Mouse (Mus musculus): ENCODE data around the gene Hacl1. TPM values are rescaled to one million over a fixed set of nuclear protein-coding genes. Genes with fewer than 3 reads are reported as not detected.

Gene Hacl1
- polyA plus RNA-seq, 1 experiment, result 154 TPM

DNA sequence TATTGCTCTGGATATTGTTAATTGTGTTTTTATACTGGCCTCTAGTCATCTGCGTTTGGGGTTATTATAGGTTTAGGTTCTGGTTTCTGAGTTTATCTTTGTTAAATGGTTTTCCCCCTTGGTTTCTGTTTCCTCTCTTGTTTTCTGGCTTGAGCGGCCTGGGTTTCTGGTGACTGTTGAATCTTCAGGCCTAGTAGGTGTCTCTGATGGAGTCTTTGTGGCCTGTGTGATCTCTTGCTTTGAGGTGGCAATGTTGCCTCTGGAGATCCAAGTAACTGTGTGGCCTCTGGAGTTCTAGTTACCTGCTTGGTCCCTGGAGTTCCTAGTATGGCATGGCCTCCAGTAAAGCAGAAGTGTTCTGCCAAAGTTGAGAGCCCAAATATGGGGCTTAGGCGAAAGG is 39.6 kb upstream of the Hacl1 start:
- Histone ChIP-seq H3K27ac (ENCODE audit: insufficient read depth, low read depth, low read length) (no peak overlapping the region), H3K4me1 (ENCODE audit: control insufficient read depth, insufficient read depth, low read length) (no peaks in the 10 kb centered on the region), H3K36me3 (ENCODE audit: control insufficient read depth, insufficient read depth, low read length) (no peaks in the 10 kb centered on the region), H3K27me3 (replicated peaks; ENCODE audit: control insufficient read depth, insufficient read depth, low read length) (no peaks in the 10 kb centered on the region), H3K4me3 (ENCODE audit: insufficient read depth, low read depth, low read length) (no peak overlapping the region)
- 96% methylated on average over 3 of the region's 3 CpGs for WGBS
- DNase-seq, result no peak
- no peak for TF ChIP-seq CTCF (conservative IDR thresholded peaks at IDR 0.05; ENCODE audit: insufficient read depth, insufficient read length, low read depth, low read length)
- no peak for TF ChIP-seq POLR2A (IDR thresholded peaks at IDR 0.05; ENCODE audit: low read depth, low read length)

DNA sequence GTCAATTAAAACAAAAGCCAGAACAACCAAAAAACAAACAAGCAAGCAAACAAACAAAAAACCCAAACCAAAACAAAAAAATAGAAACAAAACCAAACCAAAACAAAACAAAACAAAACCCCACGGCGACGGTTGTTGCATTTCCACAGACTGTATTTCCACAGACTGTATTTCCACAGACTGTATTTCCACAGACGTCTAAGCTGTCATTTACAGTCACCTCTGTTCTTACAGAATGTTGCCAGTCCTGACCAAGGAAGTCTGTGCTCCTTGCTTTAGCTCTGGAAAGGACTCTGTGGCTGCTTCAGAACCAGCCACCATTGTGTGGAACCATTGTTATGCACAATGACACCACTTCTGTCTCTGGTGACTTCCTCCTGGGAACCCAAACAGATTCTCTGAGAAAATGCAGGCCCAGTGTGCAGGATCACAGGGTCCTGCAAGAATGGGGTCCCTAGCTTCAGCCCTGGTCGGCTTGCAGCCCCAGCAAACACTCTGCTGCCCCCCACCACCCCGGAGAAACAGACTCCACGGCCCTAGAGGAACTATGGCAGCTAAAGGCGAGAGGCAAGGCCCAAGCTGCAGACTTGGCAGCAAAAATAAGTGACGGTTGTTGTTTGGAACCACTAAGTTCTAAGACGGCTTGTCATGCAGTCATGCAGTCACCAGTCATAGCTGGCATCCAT is 30.7 kb upstream of the Hacl1 start:
- H3K4me1 ChIP-seq (ENCODE audit: control insufficient read depth, insufficient read depth, low read length), result 0 out of 2 replicates have a peak, but pooled peaks cover 2% of the 10 kb centered on the region
- WGBS, result 76% methylated on average over 10 of the region's 10 CpGs
- H3K27ac ChIP-seq (ENCODE audit: insufficient read depth, low read depth, low read length), result no peak overlapping the region
- TF ChIP-seq POLR2A (IDR thresholded peaks at IDR 0.05; ENCODE audit: low read depth, low read length), result no peak
- TF ChIP-seq CTCF (conservative IDR thresholded peaks at IDR 0.05; ENCODE audit: insufficient read depth, insufficient read length, low read depth, low read length), result no peak
- no peak for DNase-seq
- no peaks in the 10 kb centered on the region for H3K27me3 ChIP-seq (replicated peaks; ENCODE audit: control insufficient read depth, insufficient read depth, low read length)
- no peaks in the 10 kb centered on the region; the same call in 1 of the 2 replicates for H3K36me3 ChIP-seq (ENCODE audit: control insufficient read depth, insufficient read depth, low read length)
- no peak overlapping the region for H3K4me3 ChIP-seq (ENCODE audit: insufficient read depth, low read depth, low read length)

DNA sequence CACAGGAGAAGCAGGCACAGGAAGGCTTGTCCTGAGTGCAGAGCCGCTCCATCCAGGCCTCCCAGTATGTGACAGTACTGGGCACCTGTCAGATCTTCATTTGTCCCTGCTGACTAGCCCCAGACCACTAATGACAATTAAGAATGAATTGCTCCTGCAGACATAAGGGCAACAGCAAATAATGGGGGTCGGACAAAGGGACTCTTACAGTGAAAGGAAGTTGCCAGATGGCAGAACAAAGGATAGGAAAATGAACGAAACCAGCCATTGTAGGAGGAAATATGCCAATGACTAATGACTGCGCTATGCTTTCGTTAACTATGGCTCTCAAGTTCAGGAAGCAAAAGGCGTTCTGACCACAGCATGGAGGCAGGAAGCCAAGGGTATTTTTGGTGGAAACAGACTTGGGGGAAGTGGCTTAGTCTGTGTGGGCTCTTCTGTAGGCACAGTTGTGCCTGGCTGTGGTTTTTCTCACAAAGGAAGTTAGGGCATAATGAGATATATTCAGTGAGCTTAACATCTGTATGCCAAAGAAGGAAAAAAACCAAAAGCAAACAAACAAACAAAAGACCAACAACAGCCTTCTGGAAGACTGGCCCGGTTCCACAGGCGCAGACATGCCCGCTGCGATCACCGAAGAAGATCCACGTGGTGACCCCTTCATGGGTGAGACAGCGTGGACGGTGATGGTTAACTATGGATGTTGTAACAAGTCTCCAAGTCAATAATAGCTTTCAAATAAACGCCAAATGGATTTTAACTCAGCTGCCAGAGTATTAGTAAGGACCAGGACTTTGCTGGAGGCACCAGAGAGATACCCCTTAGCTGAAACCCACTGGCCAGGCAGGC is 28.8 kb upstream of the Hacl1 start:
- Histone ChIP-seq H3K36me3 (ENCODE audit: control insufficient read depth, insufficient read depth, low read length) (no peaks in the 10 kb centered on the region; the same call in 1 of the 2 replicates), H3K4me3 (ENCODE audit: insufficient read depth, low read depth, low read length) (no peak overlapping the region), H3K4me1 (ENCODE audit: control insufficient read depth, insufficient read depth, low read length) (0 out of 2 replicates have a peak, but pooled peaks cover 2% of the 10 kb centered on the region), H3K27ac (ENCODE audit: insufficient read depth, low read depth, low read length) (peak overlapping the region; percentile 53), H3K27me3 (replicated peaks; ENCODE audit: control insufficient read depth, insufficient read depth, low read length) (no peaks in the 10 kb centered on the region)
- TF ChIP-seq POLR2A (IDR thresholded peaks at IDR 0.05; ENCODE audit: low read depth, low read length) (no peak), CTCF (conservative IDR thresholded peaks at IDR 0.05; ENCODE audit: insufficient read depth, insufficient read length, low read depth, low read length) (no peak)
- 73% methylated on average over 15 of the region's 15 CpGs for WGBS
- DNase-seq, result peak; percentile 71

DNA sequence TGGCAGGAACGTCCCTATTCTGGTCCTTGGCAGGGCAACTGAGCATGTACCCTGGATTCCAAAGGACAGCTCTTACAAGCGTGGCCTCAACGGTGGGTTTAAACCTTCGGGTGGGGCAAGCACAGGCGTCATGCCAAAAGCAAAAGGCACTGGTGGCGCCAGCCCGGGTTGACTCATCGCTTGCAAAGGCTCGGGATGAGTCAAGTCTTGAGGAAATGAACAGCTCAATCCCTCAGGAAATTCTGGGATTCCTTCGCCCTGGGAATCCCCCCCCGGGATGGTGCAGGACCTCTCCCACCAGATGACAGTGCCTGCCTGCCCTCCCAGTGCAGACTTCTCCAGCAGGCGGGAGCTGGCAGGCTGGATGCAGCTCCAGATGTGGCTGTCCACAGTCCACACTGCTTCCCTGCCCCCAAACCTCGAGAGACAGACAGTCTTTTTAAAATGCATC is 28.1 kb upstream of the Hacl1 start:
- no peaks in the 10 kb centered on the region; the same call in 1 of the 2 replicates for H3K36me3 ChIP-seq (ENCODE audit: control insufficient read depth, insufficient read depth, low read length)
- WGBS, result 40% methylated on average over 13 of the region's 13 CpGs
- DNase-seq, result peak; percentile 86
- H3K4me3 ChIP-seq (ENCODE audit: insufficient read depth, low read depth, low read length), result no peak overlapping the region
- no peaks in the 10 kb centered on the region for H3K27me3 ChIP-seq (replicated peaks; ENCODE audit: control insufficient read depth, insufficient read depth, low read length)
- peak overlapping the region; percentile 53 for H3K27ac ChIP-seq (ENCODE audit: insufficient read depth, low read depth, low read length)
- no peak for TF ChIP-seq CTCF (conservative IDR thresholded peaks at IDR 0.05; ENCODE audit: insufficient read depth, insufficient read length, low read depth, low read length)
- TF ChIP-seq POLR2A (IDR thresholded peaks at IDR 0.05; ENCODE audit: low read depth, low read length), result no peak
- H3K4me1 ChIP-seq (ENCODE audit: control insufficient read depth, insufficient read depth, low read length), result 0 out of 2 replicates have a peak, but pooled peaks cover 2% of the 10 kb centered on the region

DNA sequence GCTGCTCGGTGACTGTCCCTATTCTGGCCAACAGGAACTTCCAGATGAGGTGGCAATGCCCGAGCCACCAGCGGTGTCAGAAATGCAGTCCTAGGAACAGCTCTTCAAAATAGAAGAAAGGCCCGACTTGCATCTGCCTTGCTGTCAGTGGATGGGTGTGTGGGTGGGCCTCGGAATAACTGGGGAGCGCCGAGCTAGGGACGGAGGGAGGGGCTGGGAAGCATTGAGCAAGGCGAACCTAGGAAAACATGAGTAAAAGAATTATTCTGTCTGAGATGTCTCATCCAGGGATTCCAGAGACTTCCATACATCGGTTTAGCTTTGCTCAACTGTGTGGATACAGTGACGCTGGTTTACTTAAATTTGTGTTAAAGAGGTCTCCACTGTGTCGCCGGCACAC is 27.2 kb upstream of the Hacl1 start:
- H3K4me3 ChIP-seq (ENCODE audit: insufficient read depth, low read depth, low read length), result no peak overlapping the region
- H3K4me1 ChIP-seq (ENCODE audit: control insufficient read depth, insufficient read depth, low read length), result peaks cover 10% of the 10 kb centered on the region
- no peaks in the 10 kb centered on the region for H3K27me3 ChIP-seq (replicated peaks; ENCODE audit: control insufficient read depth, insufficient read depth, low read length)
- no peak for DNase-seq
- H3K27ac ChIP-seq (ENCODE audit: insufficient read depth, low read depth, low read length), result peak overlapping the region; percentile 65
- H3K36me3 ChIP-seq (ENCODE audit: control insufficient read depth, insufficient read depth, low read length), result no peaks in the 10 kb centered on the region; the same call in 1 of the 2 replicates
- 82% methylated on average over 13 of the region's 13 CpGs for WGBS
- no peak for TF ChIP-seq POLR2A (IDR thresholded peaks at IDR 0.05; ENCODE audit: low read depth, low read length)
- TF ChIP-seq CTCF (conservative IDR thresholded peaks at IDR 0.05; ENCODE audit: insufficient read depth, insufficient read length, low read depth, low read length), result no peak

DNA sequence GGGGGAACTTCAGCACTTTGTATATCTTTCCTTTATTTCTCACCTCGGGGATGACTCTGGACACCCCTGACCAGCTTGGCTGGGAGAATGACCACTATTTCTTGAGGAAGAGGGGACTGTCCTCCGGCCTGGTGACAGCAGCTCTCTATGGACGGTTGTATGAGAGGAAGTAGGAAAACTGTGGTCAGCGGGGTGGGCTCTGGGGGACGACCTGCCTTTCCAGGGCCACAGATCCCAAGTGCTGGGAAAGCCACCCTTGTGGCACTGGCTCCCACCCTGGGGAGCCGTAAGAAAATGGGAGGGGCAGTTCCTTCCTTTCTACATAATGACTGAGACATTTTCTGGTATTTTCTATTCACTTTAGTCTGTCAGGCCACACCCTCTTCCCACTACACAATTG is 26.7 kb upstream of the Hacl1 start:
- no peaks in the 10 kb centered on the region for H3K27me3 ChIP-seq (replicated peaks; ENCODE audit: control insufficient read depth, insufficient read depth, low read length)
- H3K27ac ChIP-seq (ENCODE audit: insufficient read depth, low read depth, low read length), result no peak overlapping the region
- DNase-seq, result peak; percentile 47
- peaks cover 16% of the 10 kb centered on the region for H3K4me1 ChIP-seq (ENCODE audit: control insufficient read depth, insufficient read depth, low read length)
- H3K4me3 ChIP-seq (ENCODE audit: insufficient read depth, low read depth, low read length), result no peak overlapping the region
- WGBS, result 69% methylated on average over 6 of the region's 6 CpGs
- H3K36me3 ChIP-seq (ENCODE audit: control insufficient read depth, insufficient read depth, low read length), result no peaks in the 10 kb centered on the region; the same call in 1 of the 2 replicates
- TF ChIP-seq CTCF (conservative IDR thresholded peaks at IDR 0.05; ENCODE audit: insufficient read depth, insufficient read length, low read depth, low read length) (no peak), POLR2A (IDR thresholded peaks at IDR 0.05; ENCODE audit: low read depth, low read length) (no peak)

Measured in kidney, adult 2 months (tissue).